Mouse (Mus musculus) bone marrow, adult 2 months (tissue): Measurements from ENCODE around the gene Sox21.

Experiments used
- CTCF ChIP-seq: fragments of 200-500 bp; IDR thresholded peaks from 2 replicates; pipeline ENCODE4 v1.5.1; 2011; ENCODE audit warnings: low read length, control low read depth; ENCODE audit not compliant: control insufficient read depth, insufficient read depth
- POLR2A ChIP-seq: fragments of 200-500 bp; IDR thresholded peaks from 2 replicates; pipeline ENCODE4 v1.6.1; 2011; ENCODE audit warnings: low read depth, mild to moderate bottlenecking, control low read depth, low read length, borderline replicate concordance; ENCODE audit not compliant: control insufficient read depth

- no peak for TF ChIP-seq CTCF
- no peak for TF ChIP-seq POLR2A
Observed at GRCm38 (mm10) chr14:118266660-118267059, 29.8 kb upstream of the Sox21 start, which contains the start of gene Gm9376.
